Mouse (Mus musculus) bone marrow, adult 2 months (tissue): Measurements from ENCODE around the gene Kcnk4.

Experiments used
- CTCF ChIP-seq: fragments of 200-500 bp; IDR thresholded peaks from 2 replicates; pipeline ENCODE4 v1.5.1; 2011; ENCODE audit warnings: low read length, control low read depth; ENCODE audit not compliant: control insufficient read depth, insufficient read depth
- POLR2A ChIP-seq: fragments of 200-500 bp; IDR thresholded peaks from 2 replicates; pipeline ENCODE4 v1.6.1; 2011; ENCODE audit warnings: low read depth, mild to moderate bottlenecking, control low read depth, low read length, borderline replicate concordance; ENCODE audit not compliant: control insufficient read depth

GRCm38 (mm10) chr19:6877965-6878364, 56.4 kb downstream of the Kcnk4 start:
- TF ChIP-seq CTCF = no peak
- no peak for TF ChIP-seq POLR2A
